Mouse (Mus musculus): ENCODE results near the gene Fbln2. TPM values are rescaled to one million over a fixed set of nuclear protein-coding genes. Genes with fewer than 3 reads are reported as not detected.

The Fbln2 gene
- polyA plus RNA-seq, 1 experiment = 70.4 TPM

DNA sequence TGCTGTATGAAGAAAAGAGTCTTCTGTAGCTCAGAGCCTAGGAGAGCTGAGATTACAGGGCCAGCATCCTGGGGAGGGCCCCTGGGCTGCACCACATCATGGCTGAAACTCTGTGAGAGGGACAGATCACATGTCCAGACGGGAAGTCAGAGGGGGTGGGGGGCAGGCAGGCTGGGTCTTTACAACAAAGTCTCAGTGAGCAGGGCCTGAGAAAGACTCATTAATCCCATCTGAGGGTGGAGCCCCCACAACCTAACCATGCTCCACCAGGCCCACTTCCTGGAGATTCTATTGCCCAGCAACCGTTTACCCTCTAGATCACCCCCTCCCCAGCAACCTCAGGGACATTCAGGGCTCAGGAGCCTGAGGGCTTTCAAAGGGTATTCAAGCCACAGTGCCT lies 2.5 kb upstream of the Fbln2 start:
- Histone ChIP-seq H3K36me3 (ENCODE audit: control insufficient read depth, insufficient read depth, low read length) (no peaks in the 10 kb centered on the region), H3K27ac (ENCODE audit: control insufficient read depth, insufficient read depth, low read length) (no peak overlapping the region), H3K27me3 (ENCODE audit: control insufficient read depth, insufficient read depth, low read length) (no peaks in the 10 kb centered on the region), H3K4me3 (ENCODE audit: control insufficient read depth, insufficient read depth, low read length) (no peak overlapping the region), H3K4me1 (replicated peaks; ENCODE audit: control insufficient read depth, insufficient read depth, low read length) (no peaks in the 10 kb centered on the region)
- TF ChIP-seq POLR2A (IDR thresholded peaks at IDR 0.05; ENCODE audit: control insufficient read depth, extremely low read depth, insufficient read depth, low read length, poor library complexity) (no peak), CTCF (IDR thresholded peaks at IDR 0.05; ENCODE audit: borderline replicate concordance, control insufficient read depth, extremely low read depth, insufficient read depth, low read length, poor library complexity) (no peak)
- DNase-seq = no peak
- WGBS = 28% methylated on average over 2 of the region's 2 CpGs

GRCm38 (mm10) chr6:91210852-91211251 lies 1.4 kb upstream of the Fbln2 start:
- 67% methylated on average over 3 of the region's 3 CpGs for WGBS
- no peaks in the 10 kb centered on the region for H3K4me1 ChIP-seq (replicated peaks; ENCODE audit: control insufficient read depth, insufficient read depth, low read length)
- H3K27ac ChIP-seq (ENCODE audit: control insufficient read depth, insufficient read depth, low read length) = no peak overlapping the region

DNA sequence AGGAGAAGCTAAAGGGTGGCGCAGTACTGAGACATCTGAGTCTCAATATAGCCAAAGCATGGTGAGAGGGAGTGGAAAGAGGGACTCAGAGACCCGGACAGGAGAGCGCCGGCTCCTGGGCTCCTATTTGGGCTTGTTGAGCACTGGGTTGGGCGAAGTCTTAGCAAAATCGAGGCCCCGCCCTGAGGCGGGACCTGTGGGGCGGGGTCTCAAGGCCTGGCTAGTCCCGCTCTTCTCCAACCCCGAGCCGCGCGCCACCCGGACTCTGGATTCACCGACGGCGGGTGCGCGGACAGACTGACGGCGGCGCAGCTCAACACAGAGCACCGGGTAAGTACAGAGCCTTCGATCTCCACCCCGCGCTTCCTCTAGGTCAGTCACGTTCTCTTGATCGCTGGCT lies 316 bp downstream of the Fbln2 start:
- TF ChIP-seq POLR2A (IDR thresholded peaks at IDR 0.05; ENCODE audit: control insufficient read depth, extremely low read depth, insufficient read depth, low read length, poor library complexity) = no peak
- TF ChIP-seq CTCF (IDR thresholded peaks at IDR 0.05; ENCODE audit: borderline replicate concordance, control insufficient read depth, extremely low read depth, insufficient read depth, low read length, poor library complexity) = no peak
- Histone ChIP-seq H3K27ac (ENCODE audit: control insufficient read depth, insufficient read depth, low read length) (no peak overlapping the region), H3K4me1 (replicated peaks; ENCODE audit: control insufficient read depth, insufficient read depth, low read length) (no peaks in the 10 kb centered on the region), H3K4me3 (ENCODE audit: control insufficient read depth, insufficient read depth, low read length) (no peak overlapping the region), H3K27me3 (ENCODE audit: control insufficient read depth, insufficient read depth, low read length) (no peaks in the 10 kb centered on the region), H3K36me3 (ENCODE audit: control insufficient read depth, insufficient read depth, low read length) (no peaks in the 10 kb centered on the region)
- peak; percentile 5 for DNase-seq
- WGBS = 6% methylated on average over 29 of the region's 29 CpGs

More at GRCm38 (mm10) chr6:91210852-91211251, 1.4 kb upstream of the Fbln2 start:
- no peak for DNase-seq
- no peaks in the 10 kb centered on the region for H3K27me3 ChIP-seq (ENCODE audit: control insufficient read depth, insufficient read depth, low read length)
- TF ChIP-seq CTCF (IDR thresholded peaks at IDR 0.05; ENCODE audit: borderline replicate concordance, control insufficient read depth, extremely low read depth, insufficient read depth, low read length, poor library complexity) (no peak), POLR2A (IDR thresholded peaks at IDR 0.05; ENCODE audit: control insufficient read depth, extremely low read depth, insufficient read depth, low read length, poor library complexity) (no peak)
- no peak overlapping the region for H3K4me3 ChIP-seq (ENCODE audit: control insufficient read depth, insufficient read depth, low read length)
- H3K36me3 ChIP-seq (ENCODE audit: control insufficient read depth, insufficient read depth, low read length) = no peaks in the 10 kb centered on the region

DNA sequence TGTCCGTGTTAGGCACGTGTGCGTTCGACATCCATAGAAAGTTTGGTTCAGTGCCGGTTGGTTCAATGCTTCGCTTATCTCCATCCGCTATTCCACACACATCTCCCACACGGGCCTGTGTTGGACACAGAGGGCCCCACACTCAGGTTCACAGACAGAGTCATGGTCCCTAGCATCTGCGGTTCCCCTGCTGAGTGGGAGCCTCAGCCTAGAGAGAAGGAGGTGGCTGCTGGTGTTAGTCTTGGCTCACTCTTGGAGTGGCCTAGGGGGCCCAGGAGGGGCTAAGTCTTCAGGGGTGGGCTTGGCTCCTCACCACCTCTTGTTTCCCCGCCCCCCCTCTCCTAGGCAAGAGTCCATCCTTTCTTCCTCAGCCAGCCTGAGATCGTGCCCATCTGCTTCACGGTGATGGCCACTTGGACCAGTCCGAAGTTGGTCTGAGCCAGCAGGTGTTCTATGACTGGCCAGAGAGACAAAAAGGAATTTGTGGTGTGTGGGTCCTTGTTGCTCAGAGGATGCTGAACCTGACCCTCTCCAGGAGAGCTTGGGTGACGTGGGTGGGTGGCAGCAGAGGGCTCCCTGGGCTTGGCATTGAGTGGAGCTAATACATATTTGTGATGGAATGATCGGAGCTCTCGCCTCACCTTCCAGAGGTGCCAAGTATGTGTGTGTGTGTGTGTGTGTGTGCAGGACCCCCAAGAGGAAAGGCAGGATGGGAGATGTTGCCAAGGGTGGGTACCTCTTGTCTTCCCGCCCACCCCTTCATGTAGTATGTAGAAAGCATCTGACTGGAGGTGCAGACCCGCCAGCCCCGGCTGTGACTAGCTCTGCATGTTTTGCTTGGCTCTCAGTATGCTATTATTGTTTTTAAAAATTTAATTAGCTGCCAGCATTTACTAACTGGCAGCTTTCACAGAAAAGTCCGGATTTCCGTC lies 1.3 kb downstream of the Fbln2 start:
- no peak for DNase-seq
- Histone ChIP-seq H3K27me3 (ENCODE audit: control insufficient read depth, insufficient read depth, low read length) (no peaks in the 10 kb centered on the region), H3K4me1 (replicated peaks; ENCODE audit: control insufficient read depth, insufficient read depth, low read length) (no peaks in the 10 kb centered on the region), H3K36me3 (ENCODE audit: control insufficient read depth, insufficient read depth, low read length) (no peaks in the 10 kb centered on the region), H3K4me3 (ENCODE audit: control insufficient read depth, insufficient read depth, low read length) (no peak overlapping the region), H3K27ac (ENCODE audit: control insufficient read depth, insufficient read depth, low read length) (no peak overlapping the region)
- WGBS = 66% methylated on average over 21 of the region's 21 CpGs
- TF ChIP-seq POLR2A (IDR thresholded peaks at IDR 0.05; ENCODE audit: control insufficient read depth, extremely low read depth, insufficient read depth, low read length, poor library complexity) (no peak), CTCF (IDR thresholded peaks at IDR 0.05; ENCODE audit: borderline replicate concordance, control insufficient read depth, extremely low read depth, insufficient read depth, low read length, poor library complexity) (no peak)

GRCm38 (mm10) chr6:91215454-91215853 lies 3.2 kb downstream of the Fbln2 start:
- DNase-seq = no peak
- Histone ChIP-seq H3K4me1 (replicated peaks; ENCODE audit: control insufficient read depth, insufficient read depth, low read length) (no peaks in the 10 kb centered on the region), H3K27ac (ENCODE audit: control insufficient read depth, insufficient read depth, low read length) (no peak overlapping the region; the same call in 1 of the 2 replicates), H3K36me3 (ENCODE audit: control insufficient read depth, insufficient read depth, low read length) (no peaks in the 10 kb centered on the region), H3K27me3 (ENCODE audit: control insufficient read depth, insufficient read depth, low read length) (no peaks in the 10 kb centered on the region), H3K4me3 (ENCODE audit: control insufficient read depth, insufficient read depth, low read length) (no peak overlapping the region)
- TF ChIP-seq CTCF (IDR thresholded peaks at IDR 0.05; ENCODE audit: borderline replicate concordance, control insufficient read depth, extremely low read depth, insufficient read depth, low read length, poor library complexity) (no peak), POLR2A (IDR thresholded peaks at IDR 0.05; ENCODE audit: control insufficient read depth, extremely low read depth, insufficient read depth, low read length, poor library complexity) (no peak)
- 74% methylated on average over 1 of the region's 1 CpGs for WGBS

DNA sequence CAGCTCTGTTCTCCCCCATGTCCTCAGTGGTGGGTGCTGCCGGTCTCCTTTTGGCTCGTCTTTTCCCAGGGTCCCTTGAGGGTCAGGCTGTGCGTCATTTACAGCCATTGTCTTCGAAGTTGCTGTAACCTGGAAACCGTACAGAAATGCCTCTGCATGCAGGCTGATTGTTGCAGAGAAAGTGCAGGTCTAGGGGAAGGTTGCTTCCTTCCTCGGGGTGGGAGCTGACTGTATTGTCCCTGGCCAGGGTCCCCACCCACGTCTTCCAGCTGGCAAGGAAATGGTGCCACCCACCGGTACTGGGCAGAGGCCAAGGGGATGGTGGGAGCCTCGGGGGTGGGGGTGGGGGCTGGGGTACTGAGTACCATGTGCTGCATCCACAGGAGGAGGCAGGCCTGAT lies 6.2 kb downstream of the Fbln2 start:
- Histone ChIP-seq H3K27ac (ENCODE audit: control insufficient read depth, insufficient read depth, low read length) (no peak overlapping the region), H3K4me3 (ENCODE audit: control insufficient read depth, insufficient read depth, low read length) (no peak overlapping the region), H3K36me3 (ENCODE audit: control insufficient read depth, insufficient read depth, low read length) (no peaks in the 10 kb centered on the region), H3K27me3 (ENCODE audit: control insufficient read depth, insufficient read depth, low read length) (no peaks in the 10 kb centered on the region), H3K4me1 (replicated peaks; ENCODE audit: control insufficient read depth, insufficient read depth, low read length) (no peaks in the 10 kb centered on the region)
- TF ChIP-seq POLR2A (IDR thresholded peaks at IDR 0.05; ENCODE audit: control insufficient read depth, extremely low read depth, insufficient read depth, low read length, poor library complexity) (no peak), CTCF (IDR thresholded peaks at IDR 0.05; ENCODE audit: borderline replicate concordance, control insufficient read depth, extremely low read depth, insufficient read depth, low read length, poor library complexity) (no peak)
- WGBS = 52% methylated on average over 9 of the region's 9 CpGs
- DNase-seq = no peak

Measured in thymus, adult 2 months (tissue).